Mouse (Mus musculus): ENCODE measurements around the gene Mtf1.

DNA sequence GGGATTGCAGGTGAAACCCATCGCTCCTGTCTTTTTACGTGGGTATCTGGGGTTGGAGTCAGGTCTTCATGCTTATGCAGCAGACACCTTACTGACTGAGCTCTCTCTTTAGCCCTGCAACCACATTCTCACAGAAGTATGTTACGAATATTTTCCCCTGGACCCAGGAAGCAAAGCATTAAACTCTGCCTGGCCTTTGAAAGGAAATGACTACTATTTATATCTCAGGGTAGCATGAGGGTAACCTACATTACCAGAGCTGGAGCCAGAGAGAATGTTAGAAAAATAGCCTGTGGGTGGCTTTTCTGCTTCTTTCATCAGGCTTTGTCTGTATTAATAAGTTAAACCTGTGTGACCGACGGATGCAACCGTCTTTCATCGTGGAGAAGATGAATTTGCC is 46.4 kb upstream of the Mtf1 start:
- TF ChIP-seq POLR2A (IDR thresholded peaks at IDR 0.05; ENCODE audit: low read depth, low read length) (no peak), CTCF (conservative IDR thresholded peaks at IDR 0.05; ENCODE audit: insufficient read depth, insufficient read length, low read depth, low read length) (no peak)
